Mouse (Mus musculus): Measurements from ENCODE around the gene Shroom3.

Shroom3 gene

GRCm38 (mm10) chr5:92997428-92998120 lies 314.3 kb downstream of the Shroom3 start:
- DNase-seq (ENCODE audit: extremely low spot score, low read depth, low spot score), result peak; percentile 77

DNA sequence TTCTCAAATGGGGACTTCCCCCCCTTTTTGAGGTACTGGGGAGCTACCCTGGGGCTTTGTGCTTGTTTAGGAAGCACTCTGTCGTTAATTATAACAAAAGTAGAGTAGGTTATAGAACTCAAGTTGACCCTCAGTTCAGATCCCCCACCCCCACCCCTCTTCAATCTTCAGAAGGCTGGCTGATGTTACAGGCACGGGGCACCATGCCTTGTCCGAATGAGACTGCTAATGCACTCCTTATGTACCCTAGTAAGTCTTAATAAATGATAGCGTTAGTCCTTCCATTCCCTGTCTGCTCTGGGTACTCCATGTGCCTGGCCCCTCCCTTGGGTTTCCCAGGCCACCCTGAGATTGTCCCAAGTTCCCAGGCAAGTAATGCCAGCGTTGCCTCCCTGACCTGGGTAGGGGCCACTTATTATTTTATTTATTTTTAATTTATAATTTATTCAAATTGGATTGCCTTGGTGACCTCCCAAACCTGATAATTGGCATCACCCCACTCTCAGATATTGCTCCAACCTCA lies 315.3 kb downstream of the Shroom3 start:
- DNase-seq (ENCODE audit: extremely low spot score, low read depth, low spot score), result no peak

DNA sequence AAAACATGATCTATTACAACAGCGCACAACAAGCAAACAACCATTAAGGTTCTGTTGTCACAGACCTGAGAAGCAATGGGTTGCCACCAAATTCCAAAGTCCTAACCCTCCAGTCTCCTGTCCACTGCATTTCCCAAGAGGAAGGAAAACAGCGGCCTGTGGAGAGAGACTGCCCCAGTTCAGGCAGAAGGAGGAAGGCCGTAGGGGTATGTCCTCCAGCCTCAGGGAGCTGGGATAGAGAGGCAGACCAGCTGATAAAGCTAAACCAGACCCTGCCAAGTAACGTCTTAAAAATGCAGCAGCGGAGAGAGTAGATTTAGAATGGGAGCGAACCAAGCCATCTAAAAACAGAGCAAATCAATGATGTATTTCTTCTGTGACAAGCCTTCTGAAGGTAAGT lies 316.8 kb downstream of the Shroom3 start:
- DNase-seq (ENCODE audit: extremely low spot score, low read depth, low spot score), result no peak

- DNase-seq (ENCODE audit: extremely low spot score, low read depth, low spot score), result no peak
These were observed 317.8 kb downstream of the Shroom3 start for GRCm38 (mm10) chr5:93000774-93001757.

DNA sequence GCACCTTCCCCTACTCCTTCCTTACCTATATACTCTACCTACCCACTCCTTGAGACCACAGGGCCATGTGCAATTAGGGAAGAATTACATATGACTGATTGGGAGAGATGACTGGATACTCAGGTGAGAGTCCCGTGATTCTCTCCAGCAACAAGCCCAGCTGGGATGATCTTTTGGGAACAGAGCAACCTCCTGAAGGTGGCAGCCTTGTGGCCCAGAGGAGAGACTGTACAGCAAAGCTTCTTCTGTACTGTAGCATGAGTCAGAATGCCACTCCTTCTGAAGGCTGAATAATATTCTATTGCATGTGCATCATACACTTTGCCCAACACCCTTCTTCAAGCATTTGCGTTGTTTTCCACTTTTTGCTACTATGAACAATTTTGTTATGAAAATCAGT lies 319.4 kb downstream of the Shroom3 start:
- no peak for DNase-seq (ENCODE audit: extremely low spot score, low read depth, low spot score)

DNA sequence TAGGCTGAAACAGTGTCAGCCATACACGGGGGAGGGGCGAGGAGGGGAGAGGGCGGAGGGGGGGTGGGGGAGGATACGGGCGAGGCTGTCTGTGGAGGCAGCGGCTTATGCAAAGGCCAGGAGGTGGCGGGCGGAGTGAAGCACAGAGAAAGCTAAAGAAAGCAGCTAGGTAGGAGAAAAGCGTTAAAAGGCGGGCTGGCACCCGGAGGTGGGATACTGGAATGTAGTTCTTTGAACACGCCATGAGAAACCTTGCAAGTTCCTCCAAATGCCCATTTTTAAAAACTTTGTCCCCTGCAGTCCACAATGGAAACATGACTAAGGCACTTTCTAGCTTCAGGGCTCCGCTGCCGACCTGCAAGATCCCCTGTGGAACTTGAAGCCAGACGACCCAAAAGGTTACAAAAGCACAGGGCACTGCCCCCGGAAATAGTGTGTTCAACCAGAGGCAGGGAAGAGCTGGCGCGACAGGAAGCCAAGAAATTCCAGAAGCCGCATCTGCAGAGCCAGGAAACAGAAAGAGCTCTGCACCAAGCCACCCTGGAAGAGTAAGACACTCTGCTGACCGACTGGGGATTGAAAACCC lies 322.1 kb downstream of the Shroom3 start:
- DNase-seq (ENCODE audit: extremely low spot score, low read depth, low spot score), result no peak

DNA sequence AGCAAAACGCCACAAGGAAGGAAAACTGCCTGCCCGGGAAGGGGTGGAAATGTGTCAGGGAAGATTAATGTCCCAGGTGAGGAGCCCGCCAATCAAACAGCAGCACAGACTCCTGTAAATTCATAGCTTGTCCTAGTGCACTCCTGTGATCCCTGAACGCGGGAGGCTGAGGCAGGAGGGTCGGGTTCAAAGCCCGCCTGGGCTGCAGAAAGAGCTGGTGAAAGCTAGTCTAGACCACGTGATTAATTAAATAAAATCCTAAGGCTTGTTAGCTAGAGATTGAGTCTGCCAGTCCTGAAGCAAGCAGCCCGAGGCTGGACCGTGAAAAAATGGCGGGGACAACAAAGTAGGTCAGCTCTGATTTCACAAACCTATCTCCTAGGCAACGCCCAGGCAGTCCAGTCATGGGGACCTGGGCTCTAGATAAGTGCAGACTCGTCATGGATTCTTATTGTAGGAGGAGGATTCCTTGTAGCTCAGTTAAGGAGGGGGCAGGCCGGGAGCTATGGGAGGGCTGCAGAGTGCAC lies 322.6 kb downstream of the Shroom3 start:
- DNase-seq (ENCODE audit: extremely low spot score, low read depth, low spot score), result no peak

GRCm38 (mm10) chr5:93008256-93008655 lies 325.0 kb downstream of the Shroom3 start:
- no peak for DNase-seq (ENCODE audit: extremely low spot score, low read depth, low spot score)

Data from hindlimb bud, embryonic 11.5 days (tissue).